Comparison of ENCODE assay signal across 8 mouse cellular contexts in genomic region chr4:53440816-53441571, GRCm38 (mm10). TPM values are rescaled to one million over a fixed set of nuclear protein-coding genes. Genes with fewer than 3 reads are reported as not detected.
A peak's percentile ranks its signal among the peaks of the same experiment; 100 is the strongest.
DNase-seq lines count a peak whose midpoint lies in the region; ATAC-seq and TF ChIP-seq lines count a peak whose summit lies in the region.

No protein-coding gene starts in this region.

- intact Hi-C loops in heart, postnatal 36 days (cut with DNase I), result loop anchor here (2.0 to 5.0 kb wide), 3 partner anchors 59 to 152 kb away; no protein-coding TSS in a partner anchor

- no peak; the same call in 1 of the 2 replicates for TF ChIP-seq POLR2A in olfactory bulb, adult 2 months (IDR thresholded peaks at IDR 0.05; ENCODE audit: insufficient read depth, low read depth, low read length)

- TF ChIP-seq CTCF in E14TG2a.4 (conservative IDR thresholded peaks at IDR 0.05; ENCODE audit: low read length), result no peak
- TF ChIP-seq CTCF in olfactory bulb, adult 2 months (IDR thresholded peaks at IDR 0.05; ENCODE audit: insufficient read depth, low read depth, low read length), result no peak

- H3K9ac ChIP-seq in forebrain, embryonic 13.5 days, result peak overlapping the region; percentile 88
- H3K9ac ChIP-seq in lung, embryonic 15.5 days, result peak overlapping the region; percentile 72

- H3K9me3 ChIP-seq in E14TG2a.4 (ENCODE audit: low read length), result no peaks in the 10 kb centered on the region
- H3K9me3 ChIP-seq in forebrain, embryonic 13.5 days (replicated peaks), result no peaks in the 10 kb centered on the region
- no peaks in the 10 kb centered on the region for H3K9me3 ChIP-seq in lung, embryonic 15.5 days

- H3K4me1 ChIP-seq in E14TG2a.4 (replicated peaks; ENCODE audit: low read depth, low read length), result peaks cover 77% of the 10 kb centered on the region
- peaks cover 15% of the 10 kb centered on the region; the same call in 1 of the 2 replicates for H3K4me1 ChIP-seq in forebrain, embryonic 13.5 days
- peaks cover 24% of the 10 kb centered on the region for H3K4me1 ChIP-seq in lung, embryonic 15.5 days
- peaks cover 7% of the 10 kb centered on the region for H3K4me1 ChIP-seq in olfactory bulb, adult 2 months (ENCODE audit: control insufficient read depth, insufficient read depth, low read length)

- WGBS in forebrain, embryonic 13.5 days, result 1% methylated on average over 44 of the region's 45 CpGs
- WGBS in lung, embryonic 15.5 days, result under 1% methylated on average over 45 of the region's 45 CpGs
- under 1% methylated on average over 45 of the region's 45 CpGs for WGBS in olfactory bulb, adult 2 months

- peak overlapping the region; percentile 73 for H3K27ac ChIP-seq in forebrain, embryonic 13.5 days
- peak overlapping the region; percentile 90 for H3K27ac ChIP-seq in lung, embryonic 15.5 days
- peak overlapping the region; percentile 74 for H3K27ac ChIP-seq in olfactory bulb, adult 2 months (ENCODE audit: insufficient read depth, low read depth, low read length)

- peak; percentile 92 for DNase-seq in brain, adult 2 months (ENCODE audit: low read depth, low spot score)
- peak; percentile 34 to 53 for DNase-seq in heart, postnatal 36 days
- DNase-seq in layer of hippocampus, adult 18-20 months (ENCODE audit: low spot score in 2 of 2), result peak; percentile 38 to 77
- DNase-seq in thymus, postnatal 4 days, result peak; percentile 46

- H3K4me2 ChIP-seq in forebrain, embryonic 13.5 days, result peak overlapping the region; percentile 98
- peak overlapping the region; percentile 93 for H3K4me2 ChIP-seq in lung, embryonic 15.5 days

- ATAC-seq in forebrain, embryonic 13.5 days, result peak; percentile 35
- peak; percentile 33; the same call in 1 of the 2 replicates for ATAC-seq in lung, embryonic 15.5 days (ENCODE audit: borderline replicate concordance, extremely low read depth, low FRiP score, low TSS enrichment)

- H3K36me3 ChIP-seq in E14TG2a.4 (ENCODE audit: insufficient read depth, low read length), result no peaks in the 10 kb centered on the region
- H3K36me3 ChIP-seq in forebrain, embryonic 13.5 days (ENCODE audit: poor library complexity, severe bottlenecking), result no peaks in the 10 kb centered on the region
- H3K36me3 ChIP-seq in lung, embryonic 15.5 days, result no peaks in the 10 kb centered on the region

- H3K4me3 ChIP-seq in E14TG2a.4 (replicated peaks; ENCODE audit: low read length), result peak overlapping the region; percentile 93
- H3K4me3 ChIP-seq in forebrain, embryonic 13.5 days, result peak overlapping the region; percentile 85
- H3K4me3 ChIP-seq in lung, embryonic 15.5 days, result peak overlapping the region; percentile 91
- peak overlapping the region; percentile 78 for H3K4me3 ChIP-seq in olfactory bulb, adult 2 months (ENCODE audit: insufficient read depth, low read depth, low read length)

- no peaks in the 10 kb centered on the region for H3K27me3 ChIP-seq in E14TG2a.4 (ENCODE audit: insufficient read depth, low read length)
- peaks cover 3% of the 10 kb centered on the region; the same call in 1 of the 2 replicates for H3K27me3 ChIP-seq in forebrain, embryonic 13.5 days
- no peaks in the 10 kb centered on the region for H3K27me3 ChIP-seq in lung, embryonic 15.5 days

RNA-seq across cellular contexts. Expression of gene Slc44a1, which starts 0.8 kb away (rescaled TPM):
- polyA plus RNA-seq in forebrain, embryonic 13.5 days (2015; fragmentation: Nextera tagmentation; extraction: Ambion mirVana), result 9.5 and 11.5 TPM in 2 replicates
- total RNA-seq in heart, postnatal 36 days (2021), result 10 to 100 TPM; 33.4 to 34.3 TPM
- 10 to 100 TPM; 75.7 to 84.1 TPM for total RNA-seq in layer of hippocampus, adult 18-20 months (2021)
- polyA plus RNA-seq in lung, embryonic 15.5 days (2015; fragmentation: Nextera tagmentation; extraction: Ambion mirVana), result 39.1 and 40.9 TPM in 2 replicates
- not detected in 2 replicates for polyA plus RNA-seq in olfactory bulb, adult 2 months (2012; ENCODE audit: insufficient read depth, insufficient read length, low replicate concordance, missing spikeins)

Comparison
In these comparisons a context has a peak if more than half of its experiments do, and no peak if none do; other contexts are left out.
1. Peak in every context shown above with its lines: DNase-seq, ATAC-seq, H3K4me3 ChIP-seq and H3K27ac ChIP-seq.
2. RNA of gene Slc44a1, which starts 0.8 kb away (polyA plus RNA-seq): 39.1 to 40.9 TPM in lung, embryonic 15.5 days and 9.5 to 11.5 TPM in forebrain, embryonic 13.5 days; not detected in olfactory bulb, adult 2 months; every median in the first group is over 10 times any median in the second.